Mouse (Mus musculus) brown adipose tissue, adult 24 weeks (tissue): ENCODE measurements around the gene Kcnab2. TPM values are rescaled to one million over a fixed set of nuclear protein-coding genes. Genes with fewer than 3 reads are reported as not detected.

ENCODE experiments used
- polyA plus RNA-seq: library from polyadenylated mRNA; stranded (reverse); fragments of >200 nt; gene quantifications from 2 replicates; pipeline ENCODE4 v1.2.4, GENCODE M21; 2012; ENCODE audit not compliant: missing spikeins, insufficient read depth, insufficient read length

Kcnab2 gene
- polyA plus RNA-seq, 1 experiment, result 2.8 TPM

Other genes starting within 250 kb of the Kcnab2 start
- 4.3 and 6.0 TPM in 2 replicates for gene Gpr153, start 203.6 kb downstream of the Kcnab2 start, polyA plus RNA-seq
- not detected in 2 replicates for gene Hes3, start 186.2 kb downstream of the Kcnab2 start, polyA plus RNA-seq
- 17.5 and 20.7 TPM in 2 replicates for gene Icmt, start 180.6 kb downstream of the Kcnab2 start, polyA plus RNA-seq
- not detected in 2 replicates for gene Rnf207, start 158.9 kb downstream of the Kcnab2 start, polyA plus RNA-seq
- 638 and 747 TPM in 2 replicates for gene Rpl22, start 152.1 kb downstream of the Kcnab2 start, polyA plus RNA-seq
- 0.17 TPM in 1 of 2 replicates, not detected in the other for gene Chd5, start 139.2 kb downstream of the Kcnab2 start, polyA plus RNA-seq
- not detected in 2 replicates for gene Nphp4, start 1.2 kb downstream of the Kcnab2 start, polyA plus RNA-seq